Mouse (Mus musculus): ENCODE results near the gene Ankrd44. TPM values are rescaled to one million over a fixed set of nuclear protein-coding genes. Genes with fewer than 3 reads are reported as not detected.
A peak's percentile ranks its signal among the peaks of the same experiment; 100 is the strongest.

Gene Ankrd44
- polyA plus RNA-seq, 1 experiment from 2014 or later, result 18.3 TPM

DNA sequence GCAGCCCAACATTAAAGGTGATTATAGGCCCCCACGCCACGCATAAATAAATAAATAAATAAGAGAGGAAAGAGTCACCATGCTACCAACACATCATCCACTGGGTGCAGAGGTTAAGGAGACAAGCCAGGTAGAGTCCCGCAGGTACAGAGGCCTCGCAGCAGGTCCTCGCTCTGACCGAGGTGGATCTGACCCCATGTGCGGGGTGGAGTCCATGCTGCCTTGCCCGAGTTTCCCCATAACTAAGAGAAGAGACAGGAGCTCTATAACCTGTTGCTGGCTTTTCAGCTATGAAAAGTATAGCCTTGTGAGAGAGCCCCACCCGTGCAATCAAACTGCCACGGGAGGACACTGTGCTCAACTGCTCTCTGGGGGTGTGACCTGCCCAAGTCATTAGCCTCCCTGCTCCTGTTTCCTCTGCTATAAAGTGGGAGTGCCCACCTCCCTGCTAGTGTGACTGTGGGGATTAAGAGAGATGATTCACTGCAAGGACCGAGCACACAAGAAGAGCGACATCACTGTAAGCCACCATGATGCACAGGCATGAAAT is 4.1 kb downstream of the Ankrd44 start:
- DNase-seq (no peak), ATAC-seq (ENCODE audit: insufficient read depth) (no peak)
- H3K27me3 ChIP-seq (ENCODE audit: insufficient read depth, low read length), result no peaks in the 10 kb centered on the region
- H3K36me3 ChIP-seq (ENCODE audit: insufficient read depth), result no peaks in the 10 kb centered on the region
- 83% methylated on average over 12 of the region's 12 CpGs for WGBS
- H3K4me2 ChIP-seq, result no peak overlapping the region
- no peak overlapping the region for H3K27ac ChIP-seq (ENCODE audit: low read depth)
- H3K4me1 ChIP-seq (ENCODE audit: insufficient read depth), result no peaks in the 10 kb centered on the region
- H3K9ac ChIP-seq, result no peak overlapping the region
- no peaks in the 10 kb centered on the region for H3K9me3 ChIP-seq (ENCODE audit: low read depth, low read length)
- no peak for TF ChIP-seq CTCF (IDR thresholded peaks at IDR 0.05; ENCODE audit: low read depth)
- no peak overlapping the region for H3K4me3 ChIP-seq (ENCODE audit: low read depth, low read length)

- TF ChIP-seq CTCF (IDR thresholded peaks at IDR 0.05; ENCODE audit: low read depth), result no peak
These were observed 6.1 kb downstream of the Ankrd44 start for GRCm38 (mm10) chr1:54920132-54920531.

GRCm38 (mm10) chr1:54916456-54916855 is 9.7 kb downstream of the Ankrd44 start:
- H3K9ac ChIP-seq, result no peak overlapping the region
- DNase-seq (no peak), ATAC-seq (ENCODE audit: insufficient read depth) (no peak)
- H3K27me3 ChIP-seq (ENCODE audit: insufficient read depth, low read length), result no peaks in the 10 kb centered on the region
- WGBS, result 50% methylated on average over 4 of the region's 4 CpGs
- no peaks in the 10 kb centered on the region for H3K9me3 ChIP-seq (ENCODE audit: low read depth, low read length)
- no peak for TF ChIP-seq CTCF (IDR thresholded peaks at IDR 0.05; ENCODE audit: low read depth)
- H3K4me3 ChIP-seq (ENCODE audit: low read depth, low read length), result no peak overlapping the region
- no peaks in the 10 kb centered on the region for H3K36me3 ChIP-seq (ENCODE audit: insufficient read depth)
- peaks cover 5% of the 10 kb centered on the region; the same call in 1 of the 2 replicates for H3K4me1 ChIP-seq (ENCODE audit: insufficient read depth)
- H3K4me2 ChIP-seq, result no peak overlapping the region
- H3K27ac ChIP-seq (ENCODE audit: low read depth), result no peak overlapping the region

More at GRCm38 (mm10) chr1:54920132-54920531, 6.1 kb downstream of the Ankrd44 start:
- Histone ChIP-seq H3K27ac (ENCODE audit: low read depth) (no peak overlapping the region), H3K27me3 (ENCODE audit: insufficient read depth, low read length) (no peaks in the 10 kb centered on the region), H3K4me2 (no peak overlapping the region), H3K4me3 (ENCODE audit: low read depth, low read length) (no peak overlapping the region), H3K4me1 (ENCODE audit: insufficient read depth) (no peaks in the 10 kb centered on the region), H3K36me3 (ENCODE audit: insufficient read depth) (no peaks in the 10 kb centered on the region), H3K9me3 (ENCODE audit: low read depth, low read length) (no peaks in the 10 kb centered on the region), H3K9ac (no peak overlapping the region)
- WGBS, result 81% methylated on average over 4 of the region's 4 CpGs
- DNase-seq (no peak), ATAC-seq (ENCODE audit: insufficient read depth) (no peak)

DNA sequence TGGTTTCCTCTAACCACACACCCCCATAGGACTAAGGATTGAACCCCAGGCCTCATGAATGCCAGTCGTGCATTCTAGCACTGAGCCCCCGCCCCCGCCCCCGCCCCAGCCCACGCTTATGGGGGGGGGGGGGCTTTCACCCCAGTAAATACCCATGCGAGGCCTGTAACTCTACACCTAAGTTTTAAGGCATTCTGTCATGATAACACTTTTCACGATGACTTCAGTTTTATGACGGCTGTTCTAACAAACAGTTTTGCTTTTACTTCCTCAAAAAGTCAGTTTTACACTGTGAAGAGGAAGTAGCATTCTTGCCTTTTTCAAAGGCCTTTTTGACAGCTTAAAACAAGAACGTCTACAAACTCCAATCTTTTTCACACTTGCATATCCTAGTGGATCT is 11.8 kb downstream of the Ankrd44 start:
- no peaks in the 10 kb centered on the region for H3K9me3 ChIP-seq (ENCODE audit: low read depth, low read length)
- H3K36me3 ChIP-seq (ENCODE audit: insufficient read depth), result no peaks in the 10 kb centered on the region
- 22% methylated on average over 9 of the region's 9 CpGs for WGBS
- ATAC-seq (ENCODE audit: insufficient read depth) (no peak), DNase-seq (no peak)
- no peak overlapping the region for H3K27ac ChIP-seq (ENCODE audit: low read depth)
- H3K27me3 ChIP-seq (ENCODE audit: insufficient read depth, low read length), result no peaks in the 10 kb centered on the region
- H3K4me3 ChIP-seq (ENCODE audit: low read depth, low read length), result no peak overlapping the region
- no peak overlapping the region for H3K4me2 ChIP-seq
- no peak for TF ChIP-seq CTCF (IDR thresholded peaks at IDR 0.05; ENCODE audit: low read depth)
- H3K9ac ChIP-seq, result no peak overlapping the region
- H3K4me1 ChIP-seq (ENCODE audit: insufficient read depth), result peaks cover 14% of the 10 kb centered on the region

DNA sequence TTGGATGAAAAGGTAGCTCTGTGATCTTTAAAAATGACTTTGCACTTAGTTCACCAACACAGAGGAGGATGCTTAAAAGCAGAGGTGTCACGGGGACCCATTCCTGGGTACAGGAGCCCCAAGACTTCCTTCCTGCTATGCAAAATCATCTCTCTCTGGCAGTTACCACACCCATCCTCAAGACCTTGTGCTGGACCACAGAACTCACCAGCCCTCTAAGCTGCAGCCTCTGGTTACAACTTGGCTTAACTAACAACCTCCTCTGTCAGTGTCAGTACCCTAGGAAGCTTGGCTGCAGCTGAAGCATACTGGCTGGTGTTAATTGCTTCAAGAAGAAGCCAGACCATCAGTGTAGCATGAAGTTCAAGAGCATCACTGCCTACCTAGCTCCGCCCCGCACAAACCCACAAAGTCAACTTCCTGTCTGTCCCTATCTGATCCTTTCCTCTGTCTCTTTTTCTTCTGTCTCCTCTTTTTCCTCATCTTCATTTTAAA is 12.8 kb downstream of the Ankrd44 start:
- no peak for ATAC-seq (ENCODE audit: insufficient read depth)
- Histone ChIP-seq H3K4me2 (no peak overlapping the region), H3K9me3 (ENCODE audit: low read depth, low read length) (no peaks in the 10 kb centered on the region), H3K4me3 (ENCODE audit: low read depth, low read length) (no peak overlapping the region), H3K27me3 (ENCODE audit: insufficient read depth, low read length) (no peaks in the 10 kb centered on the region), H3K9ac (no peak overlapping the region), H3K36me3 (ENCODE audit: insufficient read depth) (no peaks in the 10 kb centered on the region), H3K4me1 (ENCODE audit: insufficient read depth) (peaks cover 20% of the 10 kb centered on the region), H3K27ac (ENCODE audit: low read depth) (no peak overlapping the region)
- no peak for DNase-seq
- 73% methylated on average over 3 of the region's 3 CpGs for WGBS
- no peak for TF ChIP-seq CTCF (IDR thresholded peaks at IDR 0.05; ENCODE audit: low read depth)

DNA sequence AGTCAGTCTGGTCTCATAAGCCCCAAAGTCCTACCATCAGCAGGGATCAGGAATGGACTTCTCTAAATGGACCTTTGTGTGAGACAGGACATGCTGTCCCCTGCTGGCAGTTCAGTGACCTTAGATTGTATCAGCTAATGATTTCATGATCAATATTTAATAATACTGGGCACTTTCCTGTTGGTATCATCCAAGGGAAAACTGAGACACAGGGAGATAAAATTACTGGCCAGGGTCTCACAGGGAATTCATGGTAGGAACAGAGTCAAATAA is 13.2 kb downstream of the Ankrd44 start:
- Histone ChIP-seq H3K4me2 (no peak overlapping the region), H3K27ac (ENCODE audit: low read depth) (no peak overlapping the region), H3K4me3 (ENCODE audit: low read depth, low read length) (no peak overlapping the region), H3K27me3 (ENCODE audit: insufficient read depth, low read length) (no peaks in the 10 kb centered on the region), H3K9ac (no peak overlapping the region), H3K36me3 (ENCODE audit: insufficient read depth) (no peaks in the 10 kb centered on the region), H3K4me1 (ENCODE audit: insufficient read depth) (peaks cover 20% of the 10 kb centered on the region), H3K9me3 (ENCODE audit: low read depth, low read length) (no peaks in the 10 kb centered on the region)
- DNase-seq (no peak), ATAC-seq (ENCODE audit: insufficient read depth) (no peak; the same call in 1 of the 2 replicates)
- peak; percentile 30 for TF ChIP-seq CTCF (IDR thresholded peaks at IDR 0.05; ENCODE audit: low read depth)

GRCm38 (mm10) chr1:54912290-54913062 is 13.7 kb downstream of the Ankrd44 start:
- Histone ChIP-seq H3K4me2 (no peak overlapping the region), H3K27me3 (ENCODE audit: insufficient read depth, low read length) (no peaks in the 10 kb centered on the region), H3K4me1 (ENCODE audit: insufficient read depth) (peaks cover 20% of the 10 kb centered on the region), H3K36me3 (ENCODE audit: insufficient read depth) (no peaks in the 10 kb centered on the region), H3K9ac (no peak overlapping the region), H3K27ac (ENCODE audit: low read depth) (no peak overlapping the region), H3K4me3 (ENCODE audit: low read depth, low read length) (no peak overlapping the region), H3K9me3 (ENCODE audit: low read depth, low read length) (no peaks in the 10 kb centered on the region)
- DNase-seq, result peak; percentile 75
- TF ChIP-seq CTCF (IDR thresholded peaks at IDR 0.05; ENCODE audit: low read depth), result no peak
- WGBS, result 58% methylated on average over 7 of the region's 7 CpGs
- peak; percentile 16; the same call in 1 of the 2 replicates for ATAC-seq (ENCODE audit: insufficient read depth)

All from lung, embryonic 14.5 days (tissue).